In genomic region chr11:76093610-76094009, GRCm38 (mm10) we compare ENCODE assay signal across 22 mouse cellular contexts.
A peak's percentile ranks its signal among the peaks of the same experiment; 100 is the strongest.
DNase-seq lines count a peak whose midpoint lies in the region; ATAC-seq and TF ChIP-seq lines count a peak whose summit lies in the region.
"Had no signal": no experiment of that assay in that cellular context is flagged by ENCODE, and none has a peak within 500 bp of the region (broad histone marks: within the 10 kb centered on the region; RNA-seq: fewer than 3 reads in every experiment).

No protein-coding gene starts in this region.

- no peak overlapping the region for H3K4me3 ChIP-seq in forebrain, postnatal 0 days (ENCODE audit: low read depth, low read length)
- H3K4me3 ChIP-seq in forebrain, embryonic 10.5 days: no peak overlapping the region
- H3K4me3 ChIP-seq in kidney, postnatal 0 days (replicated peaks; ENCODE audit: low read depth, low read length): no peak overlapping the region
- H3K4me3 ChIP-seq in CH12.LX (replicated peaks in 1 of 3; ENCODE audit: low read depth in 2 of 3, low read length in 2 of 3, poor library complexity in 1 of 3): no peak overlapping the region
- H3K4me3 ChIP-seq in liver, embryonic 12.5 days: no peak overlapping the region
- H3K4me3 ChIP-seq: heart, embryonic 10.5 days; hindbrain, embryonic 13.5 days; kidney, embryonic 15.5 days; midbrain, embryonic 10.5 days had no signal

- no peaks in the 10 kb centered on the region for H3K27me3 ChIP-seq in forebrain, postnatal 0 days (ENCODE audit: insufficient read depth, low read length)
- no peaks in the 10 kb centered on the region for H3K27me3 ChIP-seq in forebrain, embryonic 10.5 days (ENCODE audit: poor library complexity, severe bottlenecking)
- no peaks in the 10 kb centered on the region for H3K27me3 ChIP-seq in kidney, postnatal 0 days (ENCODE audit: insufficient read depth, low read length)
- no peaks in the 10 kb centered on the region for H3K27me3 ChIP-seq in CH12.LX (replicated peaks)
- no peaks in the 10 kb centered on the region for H3K27me3 ChIP-seq in liver, embryonic 12.5 days (replicated peaks)
- H3K27me3 ChIP-seq: hindbrain, embryonic 13.5 days; kidney, embryonic 15.5 days had no signal

- no peak for TF ChIP-seq POLR2A in CH12.LX (IDR thresholded peaks at IDR 0.05; ENCODE audit: low read depth, low read length)
- TF ChIP-seq POLR2A in brain, embryonic 14.5 days (IDR thresholded peaks at IDR 0.05; ENCODE audit: borderline replicate concordance, extremely low read depth, insufficient read depth, insufficient read length, poor library complexity, severe bottlenecking): no peak

- in situ Hi-C loops in CH12.LX (cut with MboI; ENCODE audit: low pct_ligation_motif_present, low pct_unique_long_range_greater_than_20kb, low sequenced_read_pairs): no loop called here

- no peak overlapping the region for H3K9ac ChIP-seq in forebrain, postnatal 0 days
- no peak overlapping the region for H3K9ac ChIP-seq in kidney, postnatal 0 days (ENCODE audit: low read depth, low read length)
- H3K9ac ChIP-seq in CH12.LX (ENCODE audit: insufficient read depth, low read depth): no peak overlapping the region
- H3K9ac ChIP-seq in liver, embryonic 12.5 days: no peak overlapping the region
- H3K9ac ChIP-seq: hindbrain, embryonic 13.5 days; kidney, embryonic 15.5 days had no signal

- no peak for TF ChIP-seq EP300 in CH12.LX (IDR thresholded peaks at IDR 0.05; ENCODE audit: low read length)

- ATAC-seq in forebrain, postnatal 0 days: no peak
- no peak for ATAC-seq in kidney, postnatal 0 days (replicated peaks; ENCODE audit: low FRiP score, low read depth)
- ATAC-seq in liver, embryonic 12.5 days: no peak
- ATAC-seq: forebrain, embryonic 14.5 days had no signal

- H3K4me1 ChIP-seq in forebrain, postnatal 0 days (ENCODE audit: insufficient read depth): no peaks in the 10 kb centered on the region
- no peaks in the 10 kb centered on the region for H3K4me1 ChIP-seq in forebrain, embryonic 10.5 days
- no peaks in the 10 kb centered on the region for H3K4me1 ChIP-seq in kidney, postnatal 0 days (replicated peaks; ENCODE audit: insufficient read depth, low read length)
- no peaks in the 10 kb centered on the region for H3K4me1 ChIP-seq in CH12.LX (ENCODE audit: control insufficient read depth in 1 of 2, insufficient read depth in 2 of 2)
- H3K4me1 ChIP-seq in liver, embryonic 12.5 days: 0 out of 2 replicates have a peak, but pooled peaks cover 2% of the 10 kb centered on the region
- H3K4me1 ChIP-seq: heart, embryonic 10.5 days; hindbrain, embryonic 13.5 days; midbrain, embryonic 10.5 days had no signal

- peaks cover 29% of the 10 kb centered on the region for H3K36me3 ChIP-seq in forebrain, postnatal 0 days (ENCODE audit: insufficient read depth)
- H3K36me3 ChIP-seq in forebrain, embryonic 10.5 days (replicated peaks): peaks cover 14% of the 10 kb centered on the region
- H3K36me3 ChIP-seq in kidney, postnatal 0 days (ENCODE audit: insufficient read depth, low read length): no peaks in the 10 kb centered on the region
- H3K36me3 ChIP-seq in CH12.LX (replicated peaks in 1 of 2; ENCODE audit: control insufficient read depth in 1 of 2, insufficient read depth in 1 of 2, low read length in 1 of 2): peaks cover 28 to 56% of the 10 kb centered on the region in 2 experiments
- peaks cover 28% of the 10 kb centered on the region for H3K36me3 ChIP-seq in liver, embryonic 12.5 days

- H3K4me2 ChIP-seq in forebrain, postnatal 0 days (ENCODE audit: low read depth): no peak overlapping the region
- H3K4me2 ChIP-seq in kidney, postnatal 0 days (ENCODE audit: low read length): no peak overlapping the region
- H3K4me2 ChIP-seq in CH12.LX (ENCODE audit: insufficient read depth, low read depth, poor library complexity, severe bottlenecking): no peak overlapping the region
- no peak overlapping the region for H3K4me2 ChIP-seq in liver, embryonic 12.5 days
- H3K4me2 ChIP-seq: hindbrain, embryonic 13.5 days; kidney, embryonic 15.5 days had no signal

- TF ChIP-seq RAD21 in CH12.LX (IDR thresholded peaks at IDR 0.05; ENCODE audit: low read depth, low read length): no peak; the same call in none of the 2 replicates

- no peaks in the 10 kb centered on the region for H3K9me3 ChIP-seq in forebrain, postnatal 0 days (ENCODE audit: low read length)
- H3K9me3 ChIP-seq in forebrain, embryonic 10.5 days: no peaks in the 10 kb centered on the region
- no peaks in the 10 kb centered on the region for H3K9me3 ChIP-seq in kidney, postnatal 0 days (replicated peaks; ENCODE audit: low read length)
- H3K9me3 ChIP-seq in CH12.LX (replicated peaks; ENCODE audit: low read length): no peaks in the 10 kb centered on the region
- no peaks in the 10 kb centered on the region for H3K9me3 ChIP-seq in liver, embryonic 12.5 days (replicated peaks)
- H3K9me3 ChIP-seq: heart, embryonic 10.5 days; hindbrain, embryonic 13.5 days; midbrain, embryonic 10.5 days had no signal

- 89% methylated on average over 8 of the region's 8 CpGs for WGBS in forebrain, postnatal 0 days
- 94% methylated on average over 8 of the region's 8 CpGs for whole genome bisulfite sequencing in forebrain, embryonic 10.5 days
- 86% methylated on average over 8 of the region's 8 CpGs for WGBS in kidney, postnatal 0 days
- 87% methylated on average over 8 of the region's 8 CpGs for WGBS in liver, embryonic 12.5 days (ENCODE audit: insufficient replicate concordance)

- peak; percentile 44 for TF ChIP-seq CTCF in forebrain, postnatal 0 days (IDR thresholded peaks at IDR 0.05; ENCODE audit: low read depth)
- peak; percentile 63 for TF ChIP-seq CTCF in kidney, postnatal 0 days (IDR thresholded peaks at IDR 0.05; ENCODE audit: low read depth)
- TF ChIP-seq CTCF in CH12.LX (conservative IDR thresholded peaks at IDR 0.05 in 1 of 2, IDR thresholded peaks at IDR 0.05 in 1 of 2; ENCODE audit: low read depth in 2 of 2, low read length in 2 of 2): peak in 1 of 2 experiments; percentile 29; a peak in 2 of 4 replicates
- TF ChIP-seq CTCF in brain, embryonic 14.5 days (IDR thresholded peaks at IDR 0.05; ENCODE audit: borderline replicate concordance, extremely low read depth, insufficient read depth, insufficient read length): peak; percentile 7; the same call in 1 of the 2 replicates

- no peak overlapping the region for H3K27ac ChIP-seq in forebrain, postnatal 0 days (ENCODE audit: low read depth, low read length)
- no peak overlapping the region for H3K27ac ChIP-seq in forebrain, embryonic 10.5 days
- no peak overlapping the region for H3K27ac ChIP-seq in kidney, postnatal 0 days
- no peak overlapping the region for H3K27ac ChIP-seq in CH12.LX (ENCODE audit: insufficient read depth, low read depth)
- H3K27ac ChIP-seq in liver, embryonic 12.5 days: no peak overlapping the region
- H3K27ac ChIP-seq: heart, embryonic 10.5 days; hindbrain, embryonic 13.5 days; macrophage; midbrain, embryonic 10.5 days had no signal

- peak; percentile 15 for DNase-seq in forebrain, postnatal 0 days
- no peak for DNase-seq in forebrain, embryonic 10.5 days (ENCODE audit: extremely low spot score, low spot score)
- DNase-seq in kidney, postnatal 0 days (ENCODE audit: low spot score): peak; percentile 48
- no peak for DNase-seq in kidney, postnatal 14 days
- no peak for DNase-seq in CH12.LX (ENCODE audit: extremely low read depth)
- no peak for DNase-seq in brain, embryonic 14.5 days (ENCODE audit: low read depth)
- DNase-seq in right cerebral cortex, adult 18-20 months: no peak
- DNase-seq: adrenal gland, postnatal 14 days; cerebellum, adult 11-12 months; gastrocnemius, postnatal 36 days; heart, postnatal 14 days; left cerebral cortex, postnatal 4 days; liver; lung, adult 2 months; thymus, postnatal 25 days had no signal

- dilution Hi-C loops in CH12.LX (cut with MboI; ENCODE audit: extremely low pct_ligation_motif_present, extremely low pct_unique_long_range_greater_than_20kb, low sequenced_read_pairs): no loop called here

- no peaks in the 10 kb centered on the region for H3K79me2 ChIP-seq in CH12.LX (replicated peaks; ENCODE audit: control insufficient read depth, extremely low read depth, insufficient read depth, poor library complexity, severe bottlenecking)

TF ChIP-seq in CH12.LX, 34 proteins besides CTCF, POLR2A, EP300 and RAD21:
- TF ChIP-seq E2F4 (IDR thresholded peaks at IDR 0.05; ENCODE audit: insufficient replicate concordance, low read depth, low read length) (no peak), SMC3 (IDR thresholded peaks at IDR 0.05; ENCODE audit: low read depth, low read length) (peak; percentile 11; the same call in 1 of the 2 replicates)
TF ChIP-seq in CH12.LX: peak in this region for 1.

Comparison
In these comparisons a context has a peak if more than half of its experiments do, and no peak if none do; other contexts are left out.
1. DNase-seq: peak in forebrain, postnatal 0 days (single experiment) and kidney, postnatal 0 days (single experiment); none in forebrain, embryonic 10.5 days (single experiment), kidney, postnatal 14 days (single experiment), CH12.LX (single experiment), brain, embryonic 14.5 days (single experiment) and right cerebral cortex, adult 18-20 months (single experiment).